Mouse (Mus musculus) myocyte (in vitro differentiated cells): ENCODE data around the gene Gxylt2. TPM values are rescaled to one million over a fixed set of nuclear protein-coding genes. Genes with fewer than 3 reads are reported as not detected.

Source experiments
- H3K27me3 ChIP-seq: one replicate; pipeline ENCODE4 v1.6.1; 2011; ENCODE audit not compliant: control insufficient read depth, insufficient read depth, insufficient read length
- H3K36me3 ChIP-seq: one replicate; pipeline ENCODE4 v1.6.1; 2011; ENCODE audit not compliant: control insufficient read depth, insufficient read depth
- H3K4me2 ChIP-seq: one replicate; pipeline ENCODE4 v1.6.1; 2011; ENCODE audit warnings: low read depth, control low read depth
- H3K4me3 ChIP-seq: one replicate; pipeline ENCODE4 v1.5.1; 2011; ENCODE audit warnings: mild to moderate bottlenecking, control low read depth, moderate library complexity
- H3K79me2 ChIP-seq: one replicate; pipeline ENCODE4 v1.6.1; 2011; ENCODE audit not compliant: control insufficient read depth, insufficient read depth
- H3ac ChIP-seq: one replicate; pipeline ENCODE4 v1.6.1; 2011; ENCODE audit not compliant: control insufficient read depth, insufficient read length
- CEBPB ChIP-seq: IDR thresholded peaks from 2 replicates; pipeline ENCODE4 v1.6.1; 2011; ENCODE audit warnings: mild to moderate bottlenecking, moderate library complexity; ENCODE audit not compliant: poor library complexity, insufficient read depth, severe bottlenecking
- E2F4 ChIP-seq: IDR thresholded peaks from one replicate; pipeline ENCODE4 v1.6.1; 2011; ENCODE audit warnings: mild to moderate bottlenecking, control low read depth, moderate library complexity; ENCODE audit not compliant: insufficient read depth
- MAX ChIP-seq: IDR thresholded peaks from one replicate; pipeline ENCODE4 v1.6.1; 2011; ENCODE audit warnings: low read depth, mild to moderate bottlenecking, control low read depth
- MYOD1 ChIP-seq, 3 experiments: IDR thresholded peaks; one replicate each; pipeline ENCODE4 v1.6.1; 2011; ENCODE audit warnings: control low read depth in 2 of 3, low read depth in 2 of 3, mild to moderate bottlenecking in 2 of 3, moderate library complexity in 1 of 3; ENCODE audit not compliant: insufficient read length in 2 of 3, control insufficient read depth in 1 of 3
- MYOG ChIP-seq, 3 experiments: IDR thresholded peaks; one replicate each; pipeline ENCODE4 v1.6.1; 2011; ENCODE audit warnings: control low read depth in 2 of 3, low read depth in 2 of 3, mild to moderate bottlenecking in 2 of 3; ENCODE audit not compliant: insufficient read length in 2 of 3, control insufficient read depth in 1 of 3, insufficient read depth in 1 of 3
- POLR2A ChIP-seq: IDR thresholded peaks from one replicate; pipeline ENCODE4 v1.6.1; 2011; ENCODE audit warnings: low read depth, mild to moderate bottlenecking, control low read depth, moderate library complexity; ENCODE audit not compliant: insufficient read length
- POLR2AphosphoS2 ChIP-seq: IDR thresholded peaks from one replicate; pipeline ENCODE4 v1.6.1; 2011; ENCODE audit warnings: low read depth, control low read depth; ENCODE audit not compliant: insufficient read length
- REST ChIP-seq: IDR thresholded peaks from one replicate; pipeline ENCODE4 v1.6.1; 2011; ENCODE audit warnings: mild to moderate bottlenecking, control low read depth, moderate library complexity; ENCODE audit not compliant: insufficient read depth, insufficient read length
- SRF ChIP-seq: IDR thresholded peaks from one replicate; pipeline ENCODE4 v1.6.1; 2011; ENCODE audit warnings: low read depth; ENCODE audit not compliant: control insufficient read depth, insufficient read length
- TCF12 ChIP-seq: IDR thresholded peaks from one replicate; pipeline ENCODE4 v1.6.1; 2011; ENCODE audit warnings: mild to moderate bottlenecking, control low read depth; ENCODE audit not compliant: poor library complexity, insufficient read depth, severe bottlenecking
- TCF3 ChIP-seq: IDR thresholded peaks from one replicate; pipeline ENCODE4 v1.6.1; 2011; ENCODE audit warnings: low read depth, control low read depth; ENCODE audit not compliant: insufficient read length
- USF1 ChIP-seq: IDR thresholded peaks from one replicate; pipeline ENCODE4 v1.6.1; 2011; ENCODE audit warnings: low read depth, mild to moderate bottlenecking, control low read depth, moderate library complexity
- polyA plus RNA-seq: library from polyadenylated mRNA; unstranded; fragments of >200 nt; fragmentation: generic; extraction: Trizol; gene quantifications from one replicate; pipeline ENCODE4 v1.2.1, GENCODE M21; 2012; ENCODE audit warnings: missing spikeins

Gxylt2 gene
- polyA plus RNA-seq, 1 experiment = 2.2 TPM

DNA sequence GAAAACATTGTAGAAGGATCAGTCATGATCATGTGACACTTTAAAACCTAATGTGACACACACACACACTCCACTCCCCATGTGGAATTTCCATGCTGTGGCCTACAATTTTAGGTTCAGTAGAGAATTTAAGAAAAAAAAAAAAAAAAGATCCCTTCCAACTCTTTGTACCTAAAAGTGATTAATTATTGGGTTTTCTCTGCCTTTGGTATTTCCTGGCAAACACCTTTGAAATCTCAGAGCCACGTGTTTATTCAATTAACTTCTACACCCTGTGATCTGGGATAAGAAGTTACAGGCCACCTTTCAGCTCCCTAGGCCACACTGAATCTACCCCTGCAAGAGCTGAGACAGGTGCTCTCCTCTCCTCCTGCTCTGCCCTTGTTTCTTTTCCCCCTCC is 103.2 kb downstream of the Gxylt2 start:
- no peak overlapping the region for H3ac ChIP-seq
- H3K27me3 ChIP-seq = no peaks in the 10 kb centered on the region
- no peaks in the 10 kb centered on the region for H3K36me3 ChIP-seq
- H3K4me3 ChIP-seq = no peak overlapping the region
- no peaks in the 10 kb centered on the region for H3K79me2 ChIP-seq
- H3K4me2 ChIP-seq = no peak overlapping the region
- TF ChIP-seq REST (no peak), MAX (no peak), POLR2AphosphoS2 (no peak), TCF3 (no peak), USF1 (no peak), SRF (no peak), MYOD1 (IDR thresholded peaks at IDR 0.05; ENCODE audit: control insufficient read depth in 1 of 3, insufficient read length in 2 of 3, low read depth in 2 of 3) (no peak), E2F4 (no peak), TCF12 (no peak), CEBPB (no peak), MYOG (IDR thresholded peaks at IDR 0.05; ENCODE audit: control insufficient read depth in 1 of 3, insufficient read depth in 1 of 3, insufficient read length in 2 of 3, low read depth in 2 of 3) (no peak), POLR2A (no peak)

- Histone ChIP-seq H3K27me3 (no peaks in the 10 kb centered on the region), H3K4me3 (no peak overlapping the region), H3K36me3 (no peaks in the 10 kb centered on the region), H3ac (no peak overlapping the region), H3K4me2 (no peak overlapping the region), H3K79me2 (no peaks in the 10 kb centered on the region)
- TF ChIP-seq POLR2A = no peak
- no peak for TF ChIP-seq SRF
- no peak for TF ChIP-seq POLR2AphosphoS2
- TF ChIP-seq E2F4 = no peak
- no peak for TF ChIP-seq TCF3
- TF ChIP-seq MAX = no peak
- no peak for TF ChIP-seq MYOD1 (IDR thresholded peaks at IDR 0.05; ENCODE audit: control insufficient read depth in 1 of 3, insufficient read length in 2 of 3, low read depth in 2 of 3)
- TF ChIP-seq CEBPB = no peak
Observed at GRCm38 (mm10) chr6:100808221-100808778, 103.8 kb downstream of the Gxylt2 start.

DNA sequence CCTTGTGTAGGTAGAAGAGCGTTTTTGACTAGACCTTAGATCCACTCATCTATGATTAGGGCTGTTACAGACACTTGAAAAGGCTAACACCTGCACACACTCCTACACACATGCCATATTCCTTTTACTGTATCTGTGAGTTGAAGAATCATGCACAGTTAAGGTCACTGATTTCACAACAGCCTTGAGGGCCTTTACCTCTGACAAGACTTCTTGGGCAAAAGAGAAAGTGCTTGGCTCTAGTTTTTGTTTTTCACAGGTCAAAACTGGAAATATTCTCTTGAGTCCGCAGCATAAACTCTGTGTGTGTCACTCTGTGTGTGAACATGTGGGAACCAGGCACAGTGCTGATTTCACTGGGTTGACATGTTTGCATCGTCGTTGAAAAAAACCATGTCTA is 105.6 kb downstream of the Gxylt2 start:
- Histone ChIP-seq H3K27me3 (no peaks in the 10 kb centered on the region), H3K4me3 (no peak overlapping the region), H3K36me3 (no peaks in the 10 kb centered on the region), H3ac (no peak overlapping the region), H3K4me2 (no peak overlapping the region), H3K79me2 (no peaks in the 10 kb centered on the region)
- TF ChIP-seq SRF (no peak), POLR2AphosphoS2 (no peak), TCF3 (no peak), USF1 (no peak), REST (no peak), POLR2A (no peak)

DNA sequence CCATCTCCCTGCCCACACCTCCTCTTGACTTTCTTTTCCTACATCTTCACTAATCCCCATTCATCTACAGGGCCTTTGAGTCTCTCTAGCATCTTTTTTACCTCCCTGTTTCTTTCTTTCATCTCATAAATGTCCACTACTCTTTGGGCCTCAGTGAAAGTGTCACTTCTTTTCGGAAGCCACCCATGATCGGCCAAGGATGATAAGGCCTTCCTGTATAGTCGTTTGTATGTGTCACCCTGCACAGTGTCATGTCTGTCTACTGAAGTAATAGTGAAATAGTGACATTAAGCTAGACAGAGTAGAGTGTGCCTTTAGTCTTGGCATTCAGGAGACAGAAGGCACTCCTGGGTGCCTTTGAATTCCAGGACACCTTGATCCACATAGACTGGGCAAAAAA is 107.2 kb downstream of the Gxylt2 start:
- H3K79me2 ChIP-seq = no peaks in the 10 kb centered on the region
- H3K27me3 ChIP-seq = no peaks in the 10 kb centered on the region
- no peaks in the 10 kb centered on the region for H3K36me3 ChIP-seq
- no peak overlapping the region for H3K4me3 ChIP-seq
- H3K4me2 ChIP-seq = no peak overlapping the region
- H3ac ChIP-seq = no peak overlapping the region
- TF ChIP-seq POLR2AphosphoS2 (no peak), TCF3 (no peak), TCF12 (no peak), MYOD1 (IDR thresholded peaks at IDR 0.05; ENCODE audit: control insufficient read depth in 1 of 3, insufficient read length in 2 of 3, low read depth in 2 of 3) (no peak), SRF (no peak), CEBPB (no peak), MAX (no peak), MYOG (IDR thresholded peaks at IDR 0.05; ENCODE audit: control insufficient read depth in 1 of 3, insufficient read depth in 1 of 3, insufficient read length in 2 of 3, low read depth in 2 of 3) (no peak), REST (no peak), POLR2A (no peak), USF1 (no peak), E2F4 (no peak)

DNA sequence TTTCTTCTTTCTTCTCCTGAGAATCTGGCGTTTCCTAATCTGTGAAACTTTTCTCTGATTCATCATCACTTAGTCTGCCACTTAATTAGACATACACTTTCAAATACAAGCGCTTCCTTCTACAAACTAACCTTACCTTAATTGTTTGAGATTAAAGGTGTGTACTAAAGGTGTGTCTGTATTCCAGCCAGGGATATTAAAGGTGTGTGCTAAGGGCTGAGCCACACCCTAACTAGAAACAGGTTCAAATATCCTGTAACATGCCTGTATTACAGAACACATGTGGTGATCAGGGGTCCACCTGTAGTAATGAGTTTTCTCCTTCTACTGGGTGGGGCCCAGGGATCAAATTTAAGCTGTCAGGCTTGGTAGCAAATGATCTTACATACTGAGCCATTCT is 116.8 kb downstream of the Gxylt2 start:
- Histone ChIP-seq H3K27me3 (no peaks in the 10 kb centered on the region), H3K79me2 (no peaks in the 10 kb centered on the region), H3ac (no peak overlapping the region), H3K4me3 (no peak overlapping the region), H3K36me3 (no peaks in the 10 kb centered on the region), H3K4me2 (no peak overlapping the region)
- no peak for TF ChIP-seq POLR2A

DNA sequence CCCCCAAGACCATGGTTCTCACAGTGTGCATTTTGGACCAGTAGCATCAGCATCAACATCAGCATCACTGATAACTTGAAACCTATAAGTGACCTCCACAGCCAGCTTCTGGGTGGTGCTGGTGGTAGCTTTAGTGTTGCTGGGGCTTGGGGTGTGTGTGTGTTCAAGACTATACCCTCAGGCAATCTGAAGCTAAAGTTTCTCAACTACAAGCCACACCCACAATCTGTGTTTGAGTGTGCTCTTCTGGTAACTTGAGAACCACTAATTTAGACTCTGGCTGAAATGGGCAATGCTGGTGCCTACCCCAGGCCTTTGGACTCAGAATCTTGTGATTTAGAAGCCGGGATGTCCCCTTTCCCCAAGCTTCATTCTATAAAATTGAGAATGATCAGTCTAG is 118.8 kb downstream of the Gxylt2 start:
- H3K4me3 ChIP-seq = no peak overlapping the region

More for the DNA sequence above, 118.8 kb downstream of the Gxylt2 start:
- Histone ChIP-seq H3K4me2 (no peak overlapping the region), H3K27me3 (no peaks in the 10 kb centered on the region), H3K79me2 (no peaks in the 10 kb centered on the region), H3ac (no peak overlapping the region), H3K36me3 (no peaks in the 10 kb centered on the region)
- TF ChIP-seq POLR2A = no peak
- TF ChIP-seq REST = no peak
- TF ChIP-seq MYOG (IDR thresholded peaks at IDR 0.05; ENCODE audit: control insufficient read depth in 1 of 3, insufficient read depth in 1 of 3, insufficient read length in 2 of 3, low read depth in 2 of 3) = no peak
